Mouse (Mus musculus): ENCODE measurements around the gene Myb. TPM values are rescaled to one million over a fixed set of nuclear protein-coding genes. Genes with fewer than 3 reads are reported as not detected.

The Myb gene
- polyA plus RNA-seq, 1 experiment: 82.4 TPM

DNA sequence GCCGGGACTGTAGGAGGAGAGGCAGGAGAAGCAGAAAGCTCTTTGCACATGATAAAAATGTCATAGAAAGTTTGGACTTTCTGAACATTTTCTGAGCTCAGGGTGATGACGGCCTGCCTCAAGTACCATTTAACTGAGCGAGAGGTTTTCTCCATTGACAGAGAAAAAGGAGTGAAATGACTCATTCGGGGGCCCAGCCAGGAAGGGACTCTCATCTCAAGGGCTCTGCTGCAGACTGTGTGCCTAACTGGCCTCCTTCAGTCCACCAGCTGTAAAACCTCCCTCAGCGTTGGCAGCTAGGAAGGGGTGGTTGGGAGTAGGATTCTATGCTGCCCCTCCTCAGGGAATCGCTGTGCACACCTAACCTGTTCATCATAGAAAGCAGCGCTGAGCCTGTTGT lies 61.3 kb downstream of the Myb start:
- Histone ChIP-seq H3K27ac (ENCODE audit: insufficient read depth, low read depth, low read length) (no peak overlapping the region), H3K4me3 (ENCODE audit: insufficient read depth, low read depth, low read length) (no peak overlapping the region), H3K4me1 (ENCODE audit: control insufficient read depth, insufficient read depth, low read length) (no peaks in the 10 kb centered on the region)
- 90% methylated on average over 7 of the region's 7 CpGs for WGBS
- TF ChIP-seq CTCF (IDR thresholded peaks at IDR 0.05; ENCODE audit: insufficient read depth, low read depth, low read length) (no peak), POLR2A (IDR thresholded peaks at IDR 0.05; ENCODE audit: insufficient read depth, low read depth, low read length) (no peak)

DNA sequence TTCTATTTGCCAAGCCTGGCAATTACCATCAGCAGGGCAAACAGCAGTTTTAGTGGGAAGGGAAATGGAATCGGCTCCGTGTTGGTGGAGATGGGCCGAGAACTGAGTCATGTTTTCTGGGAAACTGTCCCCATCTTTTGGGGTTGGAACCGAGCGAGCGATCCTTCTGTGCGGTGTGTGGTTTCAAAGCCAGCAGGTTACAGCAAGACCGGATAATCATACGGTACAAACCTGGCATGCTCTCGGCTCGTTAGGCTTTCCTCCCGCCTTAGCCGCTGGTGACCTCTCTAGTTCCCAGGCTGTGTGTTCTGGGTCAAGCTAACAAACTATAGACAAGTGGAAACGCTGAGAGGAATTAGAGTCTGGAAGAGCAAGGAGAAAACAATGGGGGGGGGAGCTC lies 65.2 kb downstream of the Myb start:
- Histone ChIP-seq H3K4me3 (ENCODE audit: insufficient read depth, low read depth, low read length) (no peak overlapping the region), H3K4me1 (ENCODE audit: control insufficient read depth, insufficient read depth, low read length) (no peaks in the 10 kb centered on the region), H3K27ac (ENCODE audit: insufficient read depth, low read depth, low read length) (no peak overlapping the region)
- WGBS: 69% methylated on average over 14 of the region's 14 CpGs
- TF ChIP-seq CTCF (IDR thresholded peaks at IDR 0.05; ENCODE audit: insufficient read depth, low read depth, low read length): no peak
- no peak for TF ChIP-seq POLR2A (IDR thresholded peaks at IDR 0.05; ENCODE audit: insufficient read depth, low read depth, low read length)

DNA sequence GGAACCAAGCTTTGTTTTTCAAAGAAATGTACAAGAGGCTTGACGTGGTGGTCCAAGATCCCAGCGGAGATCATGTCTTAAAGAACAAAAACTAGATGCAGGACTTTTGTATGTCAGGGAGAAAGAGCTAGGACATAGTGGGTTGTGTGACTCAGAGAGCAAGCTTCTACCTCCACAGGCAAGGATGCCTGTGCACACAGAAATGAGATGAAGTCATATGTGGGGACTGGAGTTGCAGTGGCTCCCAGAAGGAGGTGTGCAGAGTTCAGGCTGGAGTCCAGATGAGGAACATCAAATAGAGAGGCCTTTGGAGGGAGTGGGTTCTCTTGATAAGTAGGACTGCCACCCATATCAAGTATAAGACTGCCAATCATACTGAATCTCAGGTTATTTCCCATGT lies 65.9 kb downstream of the Myb start:
- H3K4me1 ChIP-seq (ENCODE audit: control insufficient read depth, insufficient read depth, low read length): no peaks in the 10 kb centered on the region
- H3K4me3 ChIP-seq (ENCODE audit: insufficient read depth, low read depth, low read length): no peak overlapping the region
- WGBS: 93% methylated on average over 2 of the region's 2 CpGs
- TF ChIP-seq POLR2A (IDR thresholded peaks at IDR 0.05; ENCODE audit: insufficient read depth, low read depth, low read length): no peak
- TF ChIP-seq CTCF (IDR thresholded peaks at IDR 0.05; ENCODE audit: insufficient read depth, low read depth, low read length): no peak
- no peak overlapping the region for H3K27ac ChIP-seq (ENCODE audit: insufficient read depth, low read depth, low read length)

- WGBS: 94% methylated on average over 5 of the region's 5 CpGs
- Histone ChIP-seq H3K4me3 (ENCODE audit: insufficient read depth, low read depth, low read length) (no peak overlapping the region), H3K4me1 (ENCODE audit: control insufficient read depth, insufficient read depth, low read length) (no peaks in the 10 kb centered on the region), H3K27ac (ENCODE audit: insufficient read depth, low read depth, low read length) (no peak overlapping the region)
- TF ChIP-seq CTCF (IDR thresholded peaks at IDR 0.05; ENCODE audit: insufficient read depth, low read depth, low read length) (no peak), POLR2A (IDR thresholded peaks at IDR 0.05; ENCODE audit: insufficient read depth, low read depth, low read length) (no peak)
Measured at GRCm38 (mm10) chr10:21093301-21093700, 67.5 kb downstream of the Myb start.

DNA sequence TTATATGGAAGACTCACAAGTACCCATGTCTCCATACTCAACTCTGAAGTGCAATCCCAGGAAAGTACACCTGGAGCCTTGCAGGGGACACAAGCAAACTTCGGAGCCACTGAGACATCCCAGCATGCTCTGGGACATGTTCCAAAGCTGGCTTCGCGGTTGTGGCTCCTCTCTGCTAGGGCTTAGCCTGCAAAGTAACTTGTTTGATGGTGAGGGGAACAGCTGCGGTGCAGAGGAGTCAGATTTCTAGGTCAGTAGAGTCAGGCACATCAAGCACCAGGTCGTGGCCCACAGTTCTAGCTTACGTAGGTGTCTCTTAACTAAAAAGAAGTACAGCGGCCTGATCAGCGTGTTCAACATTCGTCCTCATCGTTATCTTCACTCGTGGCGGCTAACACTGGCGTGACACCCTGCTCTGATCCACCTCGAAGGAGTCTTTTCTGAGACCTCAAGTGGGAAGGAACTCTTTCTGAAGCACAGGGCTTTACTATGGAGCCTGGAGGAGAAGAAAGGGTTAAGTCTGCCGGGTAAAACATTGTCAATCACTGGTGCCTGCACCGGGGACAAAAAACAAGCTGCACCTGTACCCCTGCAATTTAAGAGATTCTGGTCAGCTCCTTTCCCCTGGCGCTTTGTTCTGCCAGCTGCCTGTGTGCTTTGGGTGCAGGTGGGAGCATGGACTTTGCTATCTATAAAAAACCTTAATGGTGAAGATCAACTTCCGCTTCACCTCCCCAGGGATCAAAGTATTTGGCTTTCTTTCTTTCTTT lies 68.1 kb downstream of the Myb start:
- WGBS: 70% methylated on average over 18 of the region's 18 CpGs

GRCm38 (mm10) chr10:21090922-21091700 lies 69.7 kb downstream of the Myb start:
- Histone ChIP-seq H3K4me3 (ENCODE audit: insufficient read depth, low read depth, low read length) (no peak overlapping the region), H3K4me1 (ENCODE audit: control insufficient read depth, insufficient read depth, low read length) (no peaks in the 10 kb centered on the region), H3K27ac (ENCODE audit: insufficient read depth, low read depth, low read length) (no peak overlapping the region)
- TF ChIP-seq CTCF (IDR thresholded peaks at IDR 0.05; ENCODE audit: insufficient read depth, low read depth, low read length): no peak
- TF ChIP-seq POLR2A (IDR thresholded peaks at IDR 0.05; ENCODE audit: insufficient read depth, low read depth, low read length): no peak
- 74% methylated on average over 8 of the region's 8 CpGs for WGBS

More for the DNA sequence above, 68.1 kb downstream of the Myb start:
- H3K4me3 ChIP-seq (ENCODE audit: insufficient read depth, low read depth, low read length): no peak overlapping the region
- no peak overlapping the region for H3K27ac ChIP-seq (ENCODE audit: insufficient read depth, low read depth, low read length)
- H3K4me1 ChIP-seq (ENCODE audit: control insufficient read depth, insufficient read depth, low read length): no peaks in the 10 kb centered on the region
- TF ChIP-seq POLR2A (IDR thresholded peaks at IDR 0.05; ENCODE audit: insufficient read depth, low read depth, low read length) (no peak), CTCF (IDR thresholded peaks at IDR 0.05; ENCODE audit: insufficient read depth, low read depth, low read length) (no peak)

GRCm38 (mm10) chr10:21089541-21089940 lies 71.2 kb downstream of the Myb start:
- H3K4me3 ChIP-seq (ENCODE audit: insufficient read depth, low read depth, low read length): no peak overlapping the region
- no peaks in the 10 kb centered on the region for H3K4me1 ChIP-seq (ENCODE audit: control insufficient read depth, insufficient read depth, low read length)
- WGBS: 85% methylated on average over 3 of the region's 3 CpGs
- H3K27ac ChIP-seq (ENCODE audit: insufficient read depth, low read depth, low read length): no peak overlapping the region
- TF ChIP-seq POLR2A (IDR thresholded peaks at IDR 0.05; ENCODE audit: insufficient read depth, low read depth, low read length) (no peak), CTCF (IDR thresholded peaks at IDR 0.05; ENCODE audit: insufficient read depth, low read depth, low read length) (no peak)

DNA sequence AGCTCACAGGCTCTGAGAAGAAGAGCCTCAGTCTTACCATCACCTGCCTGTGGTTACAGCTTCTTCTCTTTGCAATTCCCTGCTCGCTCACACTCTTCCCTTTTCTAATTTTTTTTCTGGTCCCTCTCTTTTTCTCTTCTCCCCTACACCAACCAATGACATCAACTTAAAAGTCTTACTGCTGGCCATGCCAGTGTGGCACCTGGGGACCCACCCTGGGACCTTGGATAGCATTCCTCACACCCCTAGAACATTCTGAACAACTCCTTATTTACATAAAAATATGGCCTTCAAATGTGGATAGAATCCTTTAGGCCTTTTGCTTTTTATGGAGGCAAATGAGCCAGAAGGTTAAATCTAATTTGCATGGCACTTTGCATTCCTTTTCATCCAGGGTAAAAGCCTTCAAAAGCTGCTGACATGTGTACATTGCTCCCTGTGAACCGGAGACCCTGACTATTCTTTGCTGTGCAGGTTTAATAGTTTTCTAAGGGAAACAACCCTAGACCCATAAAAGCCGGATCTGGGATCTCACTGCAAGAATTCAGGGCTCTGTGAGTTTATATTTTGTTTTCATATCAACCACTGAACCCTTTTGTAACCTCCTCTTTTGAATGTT lies 73.1 kb downstream of the Myb start:
- WGBS: 75% methylated on average over 3 of the region's 3 CpGs
- Histone ChIP-seq H3K4me1 (ENCODE audit: control insufficient read depth, insufficient read depth, low read length) (no peaks in the 10 kb centered on the region), H3K4me3 (ENCODE audit: insufficient read depth, low read depth, low read length) (no peak overlapping the region), H3K27ac (ENCODE audit: insufficient read depth, low read depth, low read length) (no peak overlapping the region)
- TF ChIP-seq CTCF (IDR thresholded peaks at IDR 0.05; ENCODE audit: insufficient read depth, low read depth, low read length) (no peak), POLR2A (IDR thresholded peaks at IDR 0.05; ENCODE audit: insufficient read depth, low read depth, low read length) (no peak)

- no peaks in the 10 kb centered on the region for H3K4me1 ChIP-seq (ENCODE audit: control insufficient read depth, insufficient read depth, low read length)
- no peak overlapping the region for H3K27ac ChIP-seq (ENCODE audit: insufficient read depth, low read depth, low read length)
- no peak overlapping the region for H3K4me3 ChIP-seq (ENCODE audit: insufficient read depth, low read depth, low read length)
- 87% methylated on average over 5 of the region's 5 CpGs for WGBS
- TF ChIP-seq CTCF (IDR thresholded peaks at IDR 0.05; ENCODE audit: insufficient read depth, low read depth, low read length) (no peak), POLR2A (IDR thresholded peaks at IDR 0.05; ENCODE audit: insufficient read depth, low read depth, low read length) (no peak)
Measured at GRCm38 (mm10) chr10:21085044-21085443, 75.7 kb downstream of the Myb start.

Data from olfactory bulb, adult 2 months (tissue).